Mouse (Mus musculus) limb, embryonic 14.5 days (tissue): Measurements from ENCODE around the gene Rbfox3. TPM values are rescaled to one million over a fixed set of nuclear protein-coding genes. Genes with fewer than 3 reads are reported as not detected.

Source experiments
- ATAC-seq: fragments of 200-750 bp; cut with Nextera tagmentation; 2 replicates; pipeline ENCODE4 v1.8.0; 2017; ENCODE audit warnings: low read depth, moderate number of reproducible peaks, moderate TSS enrichment; ENCODE audit not compliant: low FRiP score
- DNase-seq: peaks from one replicate; pipeline ENCODE4 v3.0.0-alpha.2; 2015; ENCODE audit warnings: low spot score
- H3K27ac ChIP-seq: fragments of 300-500 bp; sonication (generic); replicated peaks from 2 replicates; pipeline ENCODE4 v1.5.1; 2014; ENCODE audit warnings: low read depth, mild to moderate bottlenecking, low read length, moderate library complexity, mixed read lengths
- H3K27me3 ChIP-seq: fragments of 300-500 bp; sonication (generic); 2 replicates; pipeline ENCODE4 v1.6.1; 2014; ENCODE audit warnings: low read length, mixed read lengths; ENCODE audit not compliant: control insufficient read depth, insufficient read depth
- H3K36me3 ChIP-seq: fragments of 300-500 bp; sonication (generic); 2 replicates; pipeline ENCODE4 v1.6.1; 2014; ENCODE audit warnings: mild to moderate bottlenecking, low read length, moderate library complexity, mixed read lengths; ENCODE audit not compliant: control insufficient read depth, insufficient read depth
- H3K4me1 ChIP-seq: fragments of 300-500 bp; sonication (generic); 2 replicates; pipeline ENCODE4 v1.6.1; 2014; ENCODE audit warnings: antibody characterized with exemption, low read length, mixed read lengths; ENCODE audit not compliant: control insufficient read depth, insufficient read depth
- H3K4me2 ChIP-seq: fragments of 300-500 bp; sonication (generic); replicated peaks from 2 replicates; pipeline ENCODE4 v1.6.1; 2014; ENCODE audit warnings: low read depth, mild to moderate bottlenecking, low read length, moderate library complexity; ENCODE audit not compliant: severe bottlenecking
- H3K4me3 ChIP-seq: fragments of 300-500 bp; sonication (generic); replicated peaks from 2 replicates; pipeline ENCODE4 v1.5.1; 2014; ENCODE audit warnings: low read length
- H3K9ac ChIP-seq: fragments of 300-500 bp; sonication (generic); 2 replicates; pipeline ENCODE4 v1.6.1; 2014; ENCODE audit warnings: mild to moderate bottlenecking, low read depth, low read length, moderate library complexity; ENCODE audit not compliant: severe bottlenecking
- H3K9me3 ChIP-seq: fragments of 300-500 bp; sonication (generic); 2 replicates; pipeline ENCODE4 v1.6.1; 2016; ENCODE audit warnings: low read length; ENCODE audit not compliant: control insufficient read depth
- POLR2A ChIP-seq: fragments of 200-500 bp; IDR thresholded peaks from 2 replicates; pipeline ENCODE4 v1.8.0; 2012; ENCODE audit warnings: inconsistent platforms, mild to moderate bottlenecking, moderate library complexity, borderline replicate concordance; ENCODE audit not compliant: insufficient read depth, insufficient read length; ENCODE audit errors: extremely low read depth
- WGBS: fragments of 180-500 bp; shearing (Covaris S2); extraction: QIAGEN DNeasy Blood & Tissue Kit; methylation state at CpG from one replicate; pipeline ENCODE4 v1.1.7; 2014; 5-methylcytosine and 5-hydroxymethylcytosine counted together
- polyA plus RNA-seq, 2 experiments: library from polyadenylated mRNA; depleted of rRNA in 1 of 2; stranded (reverse) in 1 of 2; unstranded in 1 of 2; fragments of >200 nt; fragmentation: Nextera tagmentation in 1 of 2; extraction: Ambion mirVana in 1 of 2; gene quantifications; 2 replicates each; pipeline versions ENCODE4 v1.2.1 to v1.2.3; 2012 to 2014

Rbfox3 gene
- polyA plus RNA-seq, 2 experiments, result 0.43 to 0.44 TPM

GRCm38 (mm10) chr11:118486281-118486680, 425.1 kb downstream of the Rbfox3 start:
- Histone ChIP-seq H3K27me3 (no peaks in the 10 kb centered on the region), H3K36me3 (peaks cover 28% of the 10 kb centered on the region), H3K4me2 (no peak overlapping the region), H3K9ac (no peak overlapping the region), H3K27ac (no peak overlapping the region), H3K4me3 (no peak overlapping the region), H3K9me3 (no peaks in the 10 kb centered on the region), H3K4me1 (peaks cover 15% of the 10 kb centered on the region)
- DNase-seq (no peak), ATAC-seq (no peak)
- no peak for TF ChIP-seq POLR2A
- 79% methylated on average over 6 of the region's 6 CpGs for WGBS

DNA sequence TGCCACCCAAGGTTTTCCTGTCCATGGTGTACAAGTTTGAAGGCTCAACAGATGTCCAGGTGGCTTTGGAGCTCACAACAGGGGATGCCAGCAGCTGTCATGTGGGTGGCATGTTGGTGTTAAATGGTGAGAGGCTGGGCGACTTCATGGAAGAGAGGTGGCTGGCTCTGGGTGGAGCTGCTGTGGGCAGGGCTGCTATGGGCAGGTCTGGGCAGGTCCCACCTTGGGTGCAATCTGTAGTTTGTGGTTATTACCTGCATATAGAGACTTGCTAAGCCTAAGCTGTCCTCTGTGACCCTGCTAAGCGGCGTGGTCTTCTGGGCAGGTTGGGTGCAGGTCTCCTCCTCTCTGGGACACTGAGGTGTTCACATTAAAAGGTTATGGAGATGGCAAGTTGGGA, 425.6 kb downstream of the Rbfox3 start:
- H3K9ac ChIP-seq, result no peak overlapping the region
- H3K4me3 ChIP-seq, result no peak overlapping the region
- H3K4me1 ChIP-seq, result peaks cover 14% of the 10 kb centered on the region
- peaks cover 31% of the 10 kb centered on the region for H3K36me3 ChIP-seq
- DNase-seq, result no peak
- TF ChIP-seq POLR2A, result no peak
- H3K4me2 ChIP-seq, result no peak overlapping the region
- H3K27ac ChIP-seq, result no peak overlapping the region
- no peaks in the 10 kb centered on the region for H3K27me3 ChIP-seq
- 76% methylated on average over 3 of the region's 3 CpGs for WGBS
- ATAC-seq, result no peak
- no peaks in the 10 kb centered on the region for H3K9me3 ChIP-seq

DNA sequence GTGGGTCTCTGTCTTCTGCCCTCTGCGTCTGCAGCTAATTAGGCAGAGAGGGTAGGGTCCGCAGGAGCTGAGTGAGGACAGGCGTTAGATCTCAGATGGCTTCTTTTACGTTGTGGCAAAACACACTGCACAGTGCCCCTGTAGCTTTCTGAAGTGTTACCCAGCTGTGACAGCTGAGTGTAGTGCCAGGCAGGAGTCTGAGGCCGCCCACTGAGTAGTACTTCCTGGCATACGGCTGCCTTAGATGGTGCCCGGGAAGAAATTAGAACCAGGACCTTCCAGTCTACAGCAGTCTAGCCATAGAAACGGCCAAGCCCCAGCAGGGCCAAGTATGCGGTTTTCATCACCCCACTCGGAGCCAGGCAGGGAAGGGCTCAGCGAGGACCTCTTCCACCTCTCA, 426.1 kb downstream of the Rbfox3 start:
- Histone ChIP-seq H3K27me3 (no peaks in the 10 kb centered on the region), H3K4me1 (peaks cover 11% of the 10 kb centered on the region), H3K4me2 (no peak overlapping the region), H3K9ac (no peak overlapping the region), H3K27ac (no peak overlapping the region), H3K36me3 (peaks cover 31% of the 10 kb centered on the region), H3K4me3 (no peak overlapping the region), H3K9me3 (no peaks in the 10 kb centered on the region)
- 42% methylated on average over 11 of the region's 11 CpGs for WGBS
- ATAC-seq, result no peak
- no peak for DNase-seq
- TF ChIP-seq POLR2A, result no peak

DNA sequence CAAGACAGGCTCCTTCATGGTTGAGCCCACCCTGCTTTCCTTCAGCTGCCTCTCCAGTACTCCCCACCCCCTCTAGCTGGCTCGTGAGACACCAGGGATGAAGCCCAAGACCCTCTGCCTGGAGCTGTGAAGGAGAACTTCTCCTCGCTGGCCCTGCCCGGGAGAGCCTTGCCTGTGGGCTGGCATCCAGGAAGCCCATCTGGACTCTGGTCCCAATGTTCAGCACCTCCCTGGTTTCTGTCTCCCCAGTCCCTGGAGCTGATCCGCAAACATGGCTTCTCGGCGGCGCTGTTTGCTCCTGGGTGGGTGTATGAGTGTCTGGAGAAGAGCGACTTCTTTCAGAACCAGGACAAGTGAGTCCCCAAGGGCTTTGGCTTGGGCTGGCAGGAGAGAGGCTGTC, 427.2 kb downstream of the Rbfox3 start:
- H3K27me3 ChIP-seq, result no peaks in the 10 kb centered on the region
- peaks cover 10% of the 10 kb centered on the region for H3K4me1 ChIP-seq
- no peak overlapping the region for H3K4me2 ChIP-seq
- H3K4me3 ChIP-seq, result no peak overlapping the region
- H3K9ac ChIP-seq, result no peak overlapping the region
- ATAC-seq (no peak), DNase-seq (no peak)
- 76% methylated on average over 8 of the region's 8 CpGs for WGBS
- H3K9me3 ChIP-seq, result no peaks in the 10 kb centered on the region
- no peak overlapping the region for H3K27ac ChIP-seq
- H3K36me3 ChIP-seq, result peaks cover 33% of the 10 kb centered on the region
- no peak for TF ChIP-seq POLR2A

DNA sequence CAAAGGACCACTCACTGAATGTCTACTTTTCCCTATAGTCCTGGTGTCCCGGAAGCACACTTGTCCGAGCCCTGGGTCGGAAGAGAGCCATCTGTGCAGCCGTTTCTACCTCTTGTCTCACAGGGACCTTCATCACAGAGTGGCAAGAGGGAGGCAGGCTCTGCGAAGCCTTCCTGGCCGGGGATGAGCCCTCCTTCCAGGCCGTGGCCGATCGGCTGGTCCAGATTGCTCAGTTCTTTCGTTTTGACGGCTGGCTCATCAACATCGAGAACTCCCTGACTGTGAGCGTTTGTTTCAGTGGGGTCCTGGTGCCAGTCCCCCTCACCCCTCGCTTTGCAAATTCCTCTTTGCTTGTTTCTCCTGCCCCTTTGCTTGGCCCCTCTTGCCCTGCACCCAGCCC, 429.6 kb downstream of the Rbfox3 start:
- peaks cover 32% of the 10 kb centered on the region for H3K36me3 ChIP-seq
- H3K27ac ChIP-seq, result no peak overlapping the region
- H3K4me2 ChIP-seq, result no peak overlapping the region
- TF ChIP-seq POLR2A, result no peak
- H3K27me3 ChIP-seq, result no peaks in the 10 kb centered on the region
- peaks cover 5% of the 10 kb centered on the region; the same call in 1 of the 2 replicates for H3K4me1 ChIP-seq
- no peak for DNase-seq
- WGBS, result 86% methylated on average over 14 of the region's 14 CpGs
- H3K9me3 ChIP-seq, result no peaks in the 10 kb centered on the region
- H3K9ac ChIP-seq, result no peak overlapping the region
- ATAC-seq, result no peak
- H3K4me3 ChIP-seq, result no peak overlapping the region

DNA sequence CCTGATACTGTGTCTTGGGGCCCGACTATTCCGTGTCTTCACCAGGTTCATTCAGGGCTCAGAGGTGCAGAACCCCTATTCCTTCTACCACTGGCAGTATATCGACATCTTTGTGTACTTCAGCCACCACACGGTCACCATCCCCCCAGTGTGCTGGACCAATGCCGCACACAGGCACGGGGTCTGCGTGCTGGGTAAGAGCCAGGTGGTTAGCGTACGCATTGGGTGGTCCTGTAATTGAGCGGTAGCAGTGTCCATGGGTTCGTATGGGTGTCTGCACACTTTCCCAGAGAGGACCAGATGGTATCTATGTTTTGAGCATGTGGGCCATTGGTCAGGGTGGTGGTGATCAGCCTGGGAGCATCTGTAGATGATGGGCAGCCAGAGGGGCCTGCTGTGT, 430.2 kb downstream of the Rbfox3 start:
- no peak for TF ChIP-seq POLR2A
- no peak for ATAC-seq
- H3K27ac ChIP-seq, result no peak overlapping the region

More for the DNA sequence above, 430.2 kb downstream of the Rbfox3 start:
- DNase-seq, result no peak
- Histone ChIP-seq H3K4me2 (no peak overlapping the region), H3K4me3 (no peak overlapping the region), H3K36me3 (peaks cover 31% of the 10 kb centered on the region), H3K9ac (no peak overlapping the region), H3K4me1 (peaks cover 5% of the 10 kb centered on the region; the same call in 1 of the 2 replicates), H3K9me3 (no peaks in the 10 kb centered on the region), H3K27me3 (no peaks in the 10 kb centered on the region)
- 95% methylated on average over 11 of the region's 11 CpGs for WGBS
